Mouse (Mus musculus): ENCODE measurements around the gene Slc35e3. TPM values are rescaled to one million over a fixed set of nuclear protein-coding genes. Genes with fewer than 3 reads are reported as not detected.
"Not testable (repeated sequence)": the region's sequence is repeated elsewhere in the genome, so short reads cannot be mapped to it uniquely, and the experiment has no call there.

Gene Slc35e3
- polyA plus RNA-seq, 1 experiment from 2014 or later, result 13.0 TPM

DNA sequence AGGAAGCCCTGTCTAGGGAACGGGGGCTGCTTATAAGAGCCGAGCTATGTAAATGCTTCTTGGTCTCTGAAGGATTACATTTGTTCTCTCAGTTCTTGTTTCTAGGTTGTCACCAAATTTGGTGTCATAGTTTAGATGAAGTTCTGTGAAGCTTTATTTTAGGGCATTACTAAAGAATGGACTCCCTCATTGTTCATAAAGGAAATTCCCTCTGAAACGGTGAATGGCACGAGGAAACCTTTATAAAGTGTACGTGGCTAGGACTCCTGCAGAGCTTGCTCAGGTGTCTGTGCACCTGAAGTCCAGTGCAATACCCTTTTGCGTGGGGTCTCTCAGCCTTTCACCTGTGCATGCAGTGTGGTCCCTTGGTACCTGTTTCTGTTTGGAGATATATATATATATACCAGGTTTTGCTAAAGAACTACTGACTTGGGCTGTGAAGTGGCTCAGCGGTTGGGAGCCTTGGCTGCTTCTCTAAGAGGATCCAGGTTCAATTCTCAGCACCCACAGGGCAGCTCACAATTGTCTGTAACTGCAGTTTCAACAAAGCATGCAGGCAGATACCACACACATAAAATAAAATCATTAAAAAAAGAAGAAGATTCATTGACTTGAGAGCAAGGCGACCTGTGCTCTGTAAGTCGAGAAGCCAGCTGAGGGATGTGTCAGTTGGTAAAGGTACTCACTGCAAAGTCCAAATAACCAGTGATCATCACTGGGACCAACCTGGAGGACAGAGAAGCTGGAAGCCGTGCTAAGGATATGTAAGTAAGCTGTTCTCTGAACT is 13.9 kb upstream of the Slc35e3 start:
- Histone ChIP-seq H3K9ac (replicated peaks; ENCODE audit: low read depth, low read length) (no peak overlapping the region), H3K27ac (ENCODE audit: low read length) (no peak overlapping the region), H3K9me3 (ENCODE audit: control insufficient read depth, low read depth, low read length) (no peaks in the 10 kb centered on the region), H3K4me1 (ENCODE audit: control insufficient read depth, insufficient read depth, low read length) (no peaks in the 10 kb centered on the region), H3K4me2 (replicated peaks; ENCODE audit: low read depth, low read length) (no peak overlapping the region), H3K36me3 (ENCODE audit: control insufficient read depth, insufficient read depth, low read length) (peaks cover 84% of the 10 kb centered on the region), H3K27me3 (ENCODE audit: control insufficient read depth, insufficient read depth, low read length) (no peaks in the 10 kb centered on the region), H3K4me3 (ENCODE audit: low read depth, low read length) (no peak overlapping the region)
- WGBS, result 94% methylated on average over 10 of the region's 10 CpGs
- ATAC-seq (ENCODE audit: insufficient number of reproducible peaks, insufficient read depth, low FRiP score, low read depth), result no peak

DNA sequence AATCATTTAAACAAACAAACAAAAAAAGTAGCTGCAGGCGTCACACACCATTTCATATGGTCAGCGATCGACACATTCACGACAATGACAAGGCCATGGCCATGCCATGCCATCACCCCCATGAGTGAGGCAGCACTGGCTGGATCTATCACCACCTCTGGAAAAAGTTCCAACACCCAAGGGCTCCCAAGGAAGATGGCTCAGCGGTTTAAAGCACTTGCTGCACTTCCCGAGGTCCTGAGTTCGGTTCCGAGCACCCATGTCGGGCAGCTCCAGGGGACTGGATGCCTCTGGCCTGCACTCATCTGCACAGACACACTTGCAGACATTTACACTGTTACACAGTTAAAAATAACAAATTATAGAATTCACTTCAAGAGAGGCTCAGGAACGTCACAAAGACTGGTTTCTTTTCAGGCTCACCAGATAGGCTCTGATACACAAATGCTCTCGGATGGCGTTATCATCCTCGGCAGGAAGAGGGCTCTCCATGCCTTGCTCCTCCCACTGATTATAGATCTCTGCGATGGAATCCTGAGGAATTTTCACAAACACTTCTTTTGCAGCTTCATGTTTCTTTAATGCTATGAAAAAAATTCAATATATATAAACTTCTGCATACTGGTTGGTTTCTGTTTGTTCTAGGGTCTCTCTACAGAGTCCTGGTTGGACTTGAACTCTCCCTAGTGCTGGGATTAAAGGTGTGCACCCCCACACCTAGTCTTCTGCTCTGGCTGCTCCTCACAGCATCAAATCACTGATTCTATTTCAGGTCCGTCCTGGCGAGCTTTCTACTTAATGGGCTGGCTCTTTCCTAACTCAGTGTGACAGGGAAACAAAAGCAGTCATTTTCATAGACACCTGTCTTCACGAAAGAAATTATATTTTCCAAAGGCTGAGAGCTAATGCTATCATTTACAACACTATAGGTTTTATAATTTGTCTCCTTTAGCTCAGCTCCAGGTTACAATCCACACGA is 12.9 kb upstream of the Slc35e3 start:
- Histone ChIP-seq H3K36me3 (ENCODE audit: control insufficient read depth, insufficient read depth, low read length) (peaks cover 83% of the 10 kb centered on the region), H3K27me3 (ENCODE audit: control insufficient read depth, insufficient read depth, low read length) (no peaks in the 10 kb centered on the region), H3K4me3 (ENCODE audit: low read depth, low read length) (no peak overlapping the region), H3K9ac (replicated peaks; ENCODE audit: low read depth, low read length) (no peak overlapping the region), H3K4me2 (replicated peaks; ENCODE audit: low read depth, low read length) (no peak overlapping the region), H3K4me1 (ENCODE audit: control insufficient read depth, insufficient read depth, low read length) (no peaks in the 10 kb centered on the region), H3K27ac (ENCODE audit: low read length) (no peak overlapping the region), H3K9me3 (ENCODE audit: control insufficient read depth, low read depth, low read length) (no peaks in the 10 kb centered on the region)
- 89% methylated on average over 18 of the region's 18 CpGs for WGBS
- no peak for ATAC-seq (ENCODE audit: insufficient number of reproducible peaks, insufficient read depth, low FRiP score, low read depth)

DNA sequence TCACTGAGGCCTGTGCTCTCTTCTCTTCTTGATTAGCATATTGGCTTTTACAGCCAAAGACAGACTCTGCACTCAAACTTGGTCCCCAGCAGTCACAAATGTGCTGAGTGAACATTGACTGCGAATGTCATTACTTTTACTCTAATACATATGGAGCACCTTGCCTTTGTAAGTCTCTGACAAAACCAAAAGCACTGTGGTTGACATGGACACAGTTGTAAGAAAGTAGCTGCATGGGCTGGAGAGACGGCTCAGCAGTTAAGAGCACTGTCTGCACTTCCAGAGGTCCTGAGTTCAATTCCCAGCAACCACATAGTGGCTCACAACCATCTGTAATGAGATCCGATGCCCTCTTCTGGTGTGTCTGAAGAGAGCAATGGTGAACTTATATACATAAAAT is 12.2 kb upstream of the Slc35e3 start:
- H3K4me2 ChIP-seq (replicated peaks; ENCODE audit: low read depth, low read length); ATAC-seq (ENCODE audit: insufficient number of reproducible peaks, insufficient read depth, low FRiP score, low read depth); H3K9ac ChIP-seq (replicated peaks; ENCODE audit: low read depth, low read length); H3K27me3 ChIP-seq (ENCODE audit: control insufficient read depth, insufficient read depth, low read length); H3K9me3 ChIP-seq (ENCODE audit: control insufficient read depth, low read depth, low read length); H3K4me1 ChIP-seq (ENCODE audit: control insufficient read depth, insufficient read depth, low read length); H3K27ac ChIP-seq (ENCODE audit: low read length); H3K4me3 ChIP-seq (ENCODE audit: low read depth, low read length): not testable (repeated sequence)
- WGBS, result 97% methylated on average over 3 of the region's 3 CpGs
- H3K36me3 ChIP-seq (ENCODE audit: control insufficient read depth, insufficient read depth, low read length), result peaks cover 78% of the 10 kb centered on the region

DNA sequence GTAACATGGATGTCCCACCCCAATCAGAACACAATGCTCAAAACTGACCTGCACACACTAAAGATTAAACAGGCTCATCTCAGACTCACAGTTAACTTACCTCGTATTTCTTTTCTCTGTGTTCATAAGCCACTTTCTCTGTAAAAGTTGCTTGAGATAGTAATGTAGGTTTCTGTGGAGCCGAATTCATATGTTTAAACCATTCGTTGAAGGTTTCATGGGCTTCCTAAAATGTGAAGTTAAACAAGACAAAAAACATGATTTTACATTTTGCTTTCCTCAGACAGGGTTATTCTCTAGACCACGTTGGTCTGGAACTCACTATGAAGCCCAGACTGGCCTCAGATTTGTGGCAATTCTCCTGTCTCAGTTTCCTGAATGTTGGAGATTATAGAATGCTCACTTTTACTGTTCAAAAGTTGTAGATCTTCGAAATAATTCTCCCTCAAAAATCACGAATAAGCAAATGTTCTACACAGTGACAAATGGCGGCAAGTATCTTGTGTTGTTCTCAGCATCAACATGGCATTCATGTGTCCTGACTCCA is 11.7 kb upstream of the Slc35e3 start:
- Histone ChIP-seq H3K9me3 (ENCODE audit: control insufficient read depth, low read depth, low read length) (no peaks in the 10 kb centered on the region), H3K36me3 (ENCODE audit: control insufficient read depth, insufficient read depth, low read length) (peaks cover 74% of the 10 kb centered on the region), H3K4me1 (ENCODE audit: control insufficient read depth, insufficient read depth, low read length) (no peaks in the 10 kb centered on the region), H3K27me3 (ENCODE audit: control insufficient read depth, insufficient read depth, low read length) (no peaks in the 10 kb centered on the region), H3K4me2 (replicated peaks; ENCODE audit: low read depth, low read length) (no peak overlapping the region), H3K27ac (ENCODE audit: low read length) (no peak overlapping the region), H3K4me3 (ENCODE audit: low read depth, low read length) (no peak overlapping the region), H3K9ac (replicated peaks; ENCODE audit: low read depth, low read length) (no peak overlapping the region)
- ATAC-seq (ENCODE audit: insufficient number of reproducible peaks, insufficient read depth, low FRiP score, low read depth), result no peak
- 95% methylated on average over 7 of the region's 7 CpGs for WGBS

DNA sequence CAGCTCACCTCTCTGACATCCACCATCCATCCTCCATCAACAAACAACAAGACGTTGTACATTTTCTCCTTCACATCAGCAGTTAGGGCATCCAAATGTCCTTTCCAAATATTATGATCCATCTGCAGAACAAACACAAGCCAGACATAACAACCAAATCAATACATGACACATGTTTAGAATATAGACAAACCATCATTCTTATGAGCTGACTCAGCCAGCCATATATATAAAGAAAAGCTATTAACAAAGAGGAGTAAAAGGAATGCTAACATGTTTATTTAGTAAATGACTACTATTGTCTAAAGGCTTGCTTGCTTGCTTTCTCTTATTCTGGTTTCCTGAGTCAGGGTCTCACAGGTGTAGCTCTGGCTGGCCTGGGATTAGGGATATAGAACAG is 11.1 kb upstream of the Slc35e3 start:
- WGBS, result 89% methylated on average over 1 of the region's 1 CpGs
- no peak overlapping the region for H3K9ac ChIP-seq (replicated peaks; ENCODE audit: low read depth, low read length)
- peaks cover 73% of the 10 kb centered on the region for H3K36me3 ChIP-seq (ENCODE audit: control insufficient read depth, insufficient read depth, low read length)
- no peaks in the 10 kb centered on the region for H3K4me1 ChIP-seq (ENCODE audit: control insufficient read depth, insufficient read depth, low read length)
- ATAC-seq (ENCODE audit: insufficient number of reproducible peaks, insufficient read depth, low FRiP score, low read depth), result no peak
- no peaks in the 10 kb centered on the region for H3K27me3 ChIP-seq (ENCODE audit: control insufficient read depth, insufficient read depth, low read length)
- H3K4me3 ChIP-seq (ENCODE audit: low read depth, low read length), result no peak overlapping the region
- no peak overlapping the region for H3K27ac ChIP-seq (ENCODE audit: low read length)
- no peak overlapping the region for H3K4me2 ChIP-seq (replicated peaks; ENCODE audit: low read depth, low read length)
- no peaks in the 10 kb centered on the region for H3K9me3 ChIP-seq (ENCODE audit: control insufficient read depth, low read depth, low read length)

DNA sequence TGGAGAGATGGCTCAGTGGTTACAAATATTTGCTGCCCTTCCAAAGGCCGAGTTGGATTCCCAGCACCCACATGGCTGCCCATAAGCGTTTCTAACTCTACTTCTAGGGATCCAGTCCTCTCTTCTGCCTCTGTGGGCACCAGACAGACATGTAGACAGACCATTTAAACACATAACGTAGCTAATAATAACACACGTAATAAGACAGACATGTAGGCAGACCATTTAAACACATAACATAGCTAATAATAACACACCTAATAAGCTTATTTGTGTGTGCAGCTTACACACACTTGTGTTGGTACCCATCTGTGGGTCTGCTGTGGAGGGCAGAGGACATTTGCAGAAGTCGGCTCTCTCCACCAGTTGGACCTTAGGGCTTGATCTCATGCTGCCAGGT is 10.6 kb upstream of the Slc35e3 start:
- H3K4me3 ChIP-seq (ENCODE audit: low read depth, low read length), result no peak overlapping the region
- peaks cover 73% of the 10 kb centered on the region for H3K36me3 ChIP-seq (ENCODE audit: control insufficient read depth, insufficient read depth, low read length)
- WGBS, result 92% methylated on average over 5 of the region's 5 CpGs
- no peaks in the 10 kb centered on the region for H3K27me3 ChIP-seq (ENCODE audit: control insufficient read depth, insufficient read depth, low read length)
- H3K4me1 ChIP-seq (ENCODE audit: control insufficient read depth, insufficient read depth, low read length), result no peaks in the 10 kb centered on the region
- no peaks in the 10 kb centered on the region for H3K9me3 ChIP-seq (ENCODE audit: control insufficient read depth, low read depth, low read length)
- ATAC-seq (ENCODE audit: insufficient number of reproducible peaks, insufficient read depth, low FRiP score, low read depth), result no peak
- H3K4me2 ChIP-seq (replicated peaks; ENCODE audit: low read depth, low read length), result no peak overlapping the region
- H3K27ac ChIP-seq (ENCODE audit: low read length), result no peak overlapping the region
- no peak overlapping the region for H3K9ac ChIP-seq (replicated peaks; ENCODE audit: low read depth, low read length)

DNA sequence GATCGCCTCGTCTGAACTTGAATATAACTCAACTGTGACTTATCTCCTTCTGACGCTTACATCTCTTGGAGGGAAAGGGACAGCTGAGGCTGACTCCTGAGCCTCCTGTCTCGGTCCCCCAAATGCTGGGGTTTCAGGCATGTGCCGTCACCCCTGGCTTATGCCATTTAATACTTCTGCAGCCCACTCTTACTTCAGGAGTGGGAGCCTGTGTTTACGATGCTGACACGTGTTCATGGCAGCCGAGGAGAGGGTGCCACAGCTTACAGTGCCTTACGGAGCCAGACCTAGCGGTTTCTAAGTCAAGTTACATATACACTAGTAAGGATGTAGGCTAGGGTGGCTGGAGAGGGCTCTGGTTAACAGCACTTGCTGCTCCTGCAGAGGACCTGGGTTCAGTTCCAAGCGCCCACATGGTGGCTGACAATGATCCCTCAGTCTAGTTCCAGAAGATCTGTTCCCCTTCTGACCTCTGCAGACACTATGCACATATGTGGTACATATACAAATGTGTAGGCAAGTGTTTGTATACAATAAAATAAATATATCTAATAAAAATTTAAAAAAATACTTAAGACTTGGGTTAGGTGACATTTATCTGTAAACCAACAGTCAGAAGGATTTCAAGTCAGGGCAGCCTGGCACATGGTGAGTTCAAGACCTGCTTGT is 9.8 kb upstream of the Slc35e3 start:
- no peak for ATAC-seq (ENCODE audit: insufficient number of reproducible peaks, insufficient read depth, low FRiP score, low read depth)
- Histone ChIP-seq H3K27me3 (ENCODE audit: control insufficient read depth, insufficient read depth, low read length) (no peaks in the 10 kb centered on the region), H3K4me2 (replicated peaks; ENCODE audit: low read depth, low read length) (no peak overlapping the region), H3K4me1 (ENCODE audit: control insufficient read depth, insufficient read depth, low read length) (no peaks in the 10 kb centered on the region), H3K27ac (ENCODE audit: low read length) (no peak overlapping the region), H3K4me3 (ENCODE audit: low read depth, low read length) (no peak overlapping the region), H3K36me3 (ENCODE audit: control insufficient read depth, insufficient read depth, low read length) (peaks cover 73% of the 10 kb centered on the region), H3K9ac (replicated peaks; ENCODE audit: low read depth, low read length) (no peak overlapping the region), H3K9me3 (ENCODE audit: control insufficient read depth, low read depth, low read length) (no peaks in the 10 kb centered on the region)
- WGBS, result 92% methylated on average over 11 of the region's 11 CpGs

Measured in stomach, embryonic 14.5 days (tissue).